Mouse (Mus musculus) cerebellum, adult 11 months (tissue): ENCODE measurements around the gene Tmprss4.
A peak's percentile ranks its signal among the peaks of the same experiment; 100 is the strongest.

Experiments used
- DNase-seq: peaks from one replicate; pipeline ENCODE4 v3.0.0; 2022

Tmprss4 gene

GRCm38 (mm10) chr9:45136442-45137169, 67.3 kb downstream of the Tmprss4 start:
- no peak for DNase-seq

GRCm38 (mm10) chr9:45133484-45134310, 70.2 kb downstream of the Tmprss4 start:
- peak; percentile 77 for DNase-seq

- no peak for DNase-seq
Observed at GRCm38 (mm10) chr9:45130119-45130518, 73.8 kb downstream of the Tmprss4 start.

- DNase-seq: no peak
Observed at GRCm38 (mm10) chr9:45126941-45127340, 77.0 kb downstream of the Tmprss4 start.

- no peak for DNase-seq
Observed at GRCm38 (mm10) chr9:45125211-45125610, 78.7 kb downstream of the Tmprss4 start.
